Mouse (Mus musculus): ENCODE measurements around the gene Kif21a. TPM values are rescaled to one million over a fixed set of nuclear protein-coding genes. Genes with fewer than 3 reads are reported as not detected.

Kif21a gene
- total RNA-seq, 4 experiments from 2014 or later, result 121 to 151 (median 127) TPM

GRCm38 (mm10) chr15:90951383-90951782, 98.4 kb downstream of the Kif21a start:
- DNase-seq (ENCODE audit: low spot score in 2 of 2), result no peak

GRCm38 (mm10) chr15:90938469-90938868, 111.3 kb downstream of the Kif21a start:
- no peak for DNase-seq (ENCODE audit: low spot score in 2 of 2)

- no peak for DNase-seq (ENCODE audit: low spot score in 2 of 2)
Measured at GRCm38 (mm10) chr15:90935579-90935978, 114.2 kb downstream of the Kif21a start.

- DNase-seq (ENCODE audit: low spot score in 2 of 2), result no peak
Measured at GRCm38 (mm10) chr15:90931451-90931850, 118.3 kb downstream of the Kif21a start.

GRCm38 (mm10) chr15:90929043-90929442, 120.7 kb downstream of the Kif21a start:
- no peak for DNase-seq (ENCODE audit: low spot score in 2 of 2)

- no peak for DNase-seq (ENCODE audit: low spot score in 2 of 2)
Measured at GRCm38 (mm10) chr15:90896480-90896879, 153.3 kb downstream of the Kif21a start.

- peak; percentile 4 to 6 for DNase-seq (ENCODE audit: low spot score in 2 of 2)
Measured at GRCm38 (mm10) chr15:90887466-90887865, 162.3 kb downstream of the Kif21a start.

Other genes with a start within 250 kb of the Kif21a start
- 10 to 100 TPM; 17.7 to 23.3 (median 19.2) TPM for gene Abcd2, start 141.9 kb upstream of the Kif21a start, total RNA-seq (2022)
- under 1 TPM in 1 of 4 experiments, not detected in 3; 0.25 TPM for gene CN725425, start 149.5 kb upstream of the Kif21a start, total RNA-seq (2022)